In the genomic region with DNA sequence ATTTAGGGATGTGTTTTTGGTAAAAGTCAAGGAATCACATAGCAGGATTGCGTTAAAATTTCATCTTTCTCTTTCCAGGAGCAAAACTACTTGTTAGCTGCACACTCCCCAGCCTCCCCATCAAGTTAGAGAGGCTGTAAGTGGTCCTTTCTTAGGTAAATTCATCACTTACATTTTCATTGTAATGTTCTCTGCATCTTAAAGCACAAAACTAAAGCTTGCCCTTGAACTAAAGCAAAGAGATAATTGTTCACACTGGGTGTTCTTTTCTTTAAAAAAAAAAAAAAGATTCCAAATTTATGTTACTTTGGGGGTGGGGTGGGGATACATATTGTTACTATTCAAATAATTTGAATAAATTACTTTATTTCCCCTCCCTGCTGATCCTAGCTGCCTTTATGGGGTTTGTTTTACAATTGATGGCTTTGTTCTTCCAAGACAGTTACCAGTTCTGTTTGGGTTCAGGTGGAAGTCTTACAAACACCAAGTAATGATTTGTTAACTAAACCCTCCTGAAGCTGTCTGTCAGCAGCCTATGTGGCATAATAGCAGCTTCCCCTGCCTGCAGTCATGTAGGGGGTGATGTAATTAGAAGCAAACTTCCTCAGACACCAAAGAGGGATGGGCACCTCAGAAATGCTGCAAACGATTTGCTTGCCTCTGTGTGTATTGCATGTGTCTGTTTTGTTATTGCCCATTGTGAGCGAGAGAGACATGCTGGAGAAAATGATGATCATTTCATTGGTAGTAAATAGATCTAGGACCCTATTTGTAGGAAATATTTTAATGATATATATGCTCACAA, we compare ENCODE assay signal across 13 mouse cellular contexts.
"Had no signal": no experiment of that assay in that cellular context is flagged by ENCODE, and none has a peak within 500 bp of the region (broad histone marks: within the 10 kb centered on the region; RNA-seq: fewer than 3 reads in every experiment).

No protein-coding gene starts in this region.

- H3K4me3 ChIP-seq: layer of hippocampus, adult 2 months; left cerebral cortex, adult 2 months; liver, embryonic 13.5 days; midbrain, embryonic 12.5 days; midbrain, embryonic 15.5 days; neural tube, embryonic 13.5 days; stomach, embryonic 15.5 days had no signal

- H3K9me3 ChIP-seq: liver, embryonic 13.5 days; midbrain, embryonic 12.5 days; midbrain, embryonic 15.5 days; neural tube, embryonic 13.5 days; stomach, embryonic 15.5 days had no signal

- H3K4me1 ChIP-seq: liver, embryonic 13.5 days; midbrain, embryonic 12.5 days; neural tube, embryonic 13.5 days; stomach, embryonic 15.5 days had no signal

- H3K27me3 ChIP-seq: liver, embryonic 13.5 days; midbrain, embryonic 12.5 days; midbrain, embryonic 15.5 days; neural tube, embryonic 13.5 days; stomach, embryonic 15.5 days had no signal

- H3K4me2 ChIP-seq: liver, embryonic 13.5 days; midbrain, embryonic 12.5 days; midbrain, embryonic 15.5 days; neural tube, embryonic 13.5 days; stomach, embryonic 15.5 days had no signal

- H3K36me3 ChIP-seq: liver, embryonic 13.5 days; midbrain, embryonic 12.5 days; midbrain, embryonic 15.5 days; neural tube, embryonic 13.5 days; stomach, embryonic 15.5 days had no signal

- DNase-seq: kidney, postnatal 25 days; layer of hippocampus, postnatal 36 days; liver, embryonic 13.5 days; lung, adult 2 months; lung, postnatal 14 days; thymus, adult 18-20 months; thymus, postnatal 36 days had no signal
